Mouse (Mus musculus) gastrocnemius, adult 18-20 months (tissue): Measurements from ENCODE around the gene R3hdm4. TPM values are rescaled to one million over a fixed set of nuclear protein-coding genes. Genes with fewer than 3 reads are reported as not detected.

Experiments
- DNase-seq: peaks from one replicate; pipeline ENCODE4 v3.0.0; 2021; ENCODE audit warnings: low spot score
- microRNA-seq: library from miRNA; unstranded; fragments of <30 nt; microRNA quantifications from one replicate; pipeline ENCODE4 v1.2.0, GENCODE M21; 2021
- total RNA-seq, 2 experiments: library from RNA; stranded (reverse); gene quantifications; 2 replicates each; pipeline ENCODE4 v1.2.3; 2021

Gene R3hdm4
- total RNA-seq, 2 experiments from 2014 or later = 114 to 115 TPM

DNA sequence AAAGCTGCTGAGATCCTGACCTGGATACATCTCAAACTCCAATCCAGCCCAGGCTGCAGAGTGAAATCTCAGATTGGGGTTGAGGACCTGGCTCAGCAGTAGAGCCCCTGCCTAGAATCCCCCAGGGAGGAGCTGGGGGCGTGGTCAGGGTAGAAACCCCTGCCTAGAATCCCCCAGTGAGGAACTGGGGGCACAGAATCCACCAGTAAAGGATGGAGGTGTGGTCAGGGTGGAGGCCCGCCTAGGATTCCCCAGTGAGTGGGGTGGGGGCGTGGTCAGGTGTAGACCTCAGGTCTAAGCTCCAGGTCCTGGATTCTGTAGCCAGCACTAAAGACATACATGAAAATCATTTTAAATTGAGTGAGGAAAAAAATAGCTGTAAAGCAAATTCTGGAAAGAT is 48.1 kb downstream of the R3hdm4 start:
- DNase-seq = no peak

DNA sequence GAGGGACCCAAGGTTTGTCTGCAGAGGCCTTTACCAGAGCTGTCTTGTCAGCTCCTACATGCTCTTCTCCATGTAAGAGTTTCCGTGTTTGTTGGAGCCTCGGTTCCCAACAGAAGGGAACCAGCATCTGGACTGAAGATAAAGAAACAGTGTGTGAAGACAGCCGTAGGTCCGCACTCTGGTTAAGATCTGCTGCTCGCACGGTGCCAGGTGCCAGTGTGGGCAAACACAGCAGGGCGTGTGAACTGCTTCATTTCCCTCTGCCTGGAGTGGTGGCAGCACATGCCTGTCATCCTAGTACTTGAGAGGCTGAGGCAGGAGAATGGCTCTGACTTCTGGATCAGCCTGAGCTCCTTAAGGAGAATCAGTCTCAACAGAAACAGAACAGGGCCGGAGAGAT is 49.2 kb downstream of the R3hdm4 start:
- no peak for DNase-seq

DNA sequence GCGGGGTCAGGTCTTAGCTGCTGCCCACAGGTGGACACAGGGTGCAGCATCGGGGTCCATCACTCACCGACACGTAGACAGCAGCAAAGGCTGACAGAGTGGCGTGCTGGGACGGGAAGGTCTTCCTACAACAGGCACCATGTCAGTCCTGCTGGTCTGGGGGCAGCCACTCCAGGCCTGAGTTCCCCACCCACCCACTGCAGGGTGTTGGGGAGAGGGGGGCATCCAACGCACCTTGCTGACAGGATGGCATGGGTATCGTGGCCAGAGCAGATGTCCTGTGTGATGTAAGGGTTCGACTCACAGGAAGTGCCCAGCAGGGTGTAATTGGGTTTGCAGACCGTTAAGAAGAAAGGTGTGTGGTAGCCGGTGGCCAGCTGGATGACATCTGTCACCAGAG is 54.4 kb downstream of the R3hdm4 start:
- DNase-seq = no peak

DNA sequence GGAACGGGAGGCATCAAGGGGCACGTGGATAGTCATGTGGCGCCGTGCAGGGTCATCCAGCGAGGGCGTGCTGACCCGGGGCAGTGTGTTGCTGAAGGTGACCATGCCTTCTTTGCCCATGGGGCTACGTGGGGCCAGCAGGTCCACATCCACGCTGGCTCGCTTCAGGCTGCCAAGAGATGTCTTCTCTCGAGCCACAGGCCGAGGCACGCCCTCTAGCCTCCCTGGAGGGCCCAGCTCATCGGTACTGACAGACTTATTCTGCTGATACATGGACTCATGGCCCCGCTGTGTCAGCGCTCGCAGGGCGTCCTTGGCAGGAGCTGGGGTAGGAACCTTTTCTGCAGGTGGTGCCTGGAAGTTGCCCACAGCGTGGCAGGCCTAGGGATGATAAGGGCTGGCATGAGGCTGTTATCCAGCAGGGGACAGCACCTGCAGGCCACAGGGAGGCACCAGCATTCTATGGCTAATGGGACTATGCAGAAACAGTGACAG is 55.2 kb downstream of the R3hdm4 start:
- no peak for DNase-seq

DNA sequence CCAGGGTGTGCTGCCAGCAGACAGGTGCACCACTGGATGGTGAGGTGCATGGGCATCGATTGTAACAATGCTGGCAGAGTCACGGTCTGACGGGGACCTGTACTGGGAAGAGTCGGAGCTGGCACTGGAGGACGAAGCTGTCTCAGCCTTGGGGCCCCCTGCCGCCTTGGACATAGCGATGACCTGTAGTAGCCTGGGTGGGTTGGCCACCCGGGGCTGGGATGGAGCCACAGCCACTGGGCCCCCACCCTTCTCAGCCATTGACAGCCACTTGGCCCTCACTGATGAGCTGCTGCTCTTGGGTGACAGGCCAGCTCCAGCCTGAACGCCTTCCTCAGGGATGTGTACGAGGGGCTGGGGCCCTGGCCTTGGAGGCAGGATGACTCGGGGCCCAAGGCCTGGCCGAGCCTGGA is 55.8 kb downstream of the R3hdm4 start:
- no peak for DNase-seq

DNA sequence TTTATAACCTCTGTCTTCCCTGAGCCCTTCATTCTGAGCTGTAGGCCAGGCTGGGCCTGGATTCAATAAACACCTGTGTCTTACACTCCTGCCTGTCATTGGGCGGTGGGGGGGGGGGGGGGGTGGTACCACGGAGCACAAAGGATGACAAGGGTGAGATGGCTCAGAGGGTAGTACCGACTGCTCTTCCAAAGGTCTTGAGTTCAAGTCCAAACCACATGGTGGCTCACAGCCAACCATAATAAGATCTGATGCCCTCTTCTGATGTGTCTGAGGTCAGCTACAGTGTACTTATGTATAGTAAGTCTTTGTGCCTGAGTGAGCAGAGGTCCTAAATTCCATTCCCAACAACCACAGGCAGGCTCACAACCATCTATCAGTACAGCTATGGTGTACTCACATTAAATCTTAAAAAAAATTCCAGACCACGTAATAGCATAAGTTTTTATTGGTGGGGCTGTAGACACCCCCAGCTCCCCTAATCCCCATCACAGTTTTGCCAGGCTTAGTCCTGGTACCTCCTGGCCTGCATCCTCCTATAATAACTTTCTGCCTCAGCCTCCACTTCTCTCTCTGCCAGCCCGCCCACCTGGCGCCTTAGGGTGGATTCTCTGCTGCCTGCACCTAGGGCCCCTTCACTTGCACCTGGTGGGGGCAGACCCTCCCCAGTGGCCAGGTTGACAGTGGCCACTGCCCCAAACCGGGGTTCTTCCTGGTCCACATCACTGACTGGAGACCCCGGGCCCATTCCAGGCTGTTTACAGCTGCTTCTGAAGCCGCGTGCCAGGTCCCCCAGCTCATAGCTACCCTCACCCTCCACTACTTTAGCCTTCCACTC is 56.4 kb downstream of the R3hdm4 start:
- DNase-seq = no peak

DNA sequence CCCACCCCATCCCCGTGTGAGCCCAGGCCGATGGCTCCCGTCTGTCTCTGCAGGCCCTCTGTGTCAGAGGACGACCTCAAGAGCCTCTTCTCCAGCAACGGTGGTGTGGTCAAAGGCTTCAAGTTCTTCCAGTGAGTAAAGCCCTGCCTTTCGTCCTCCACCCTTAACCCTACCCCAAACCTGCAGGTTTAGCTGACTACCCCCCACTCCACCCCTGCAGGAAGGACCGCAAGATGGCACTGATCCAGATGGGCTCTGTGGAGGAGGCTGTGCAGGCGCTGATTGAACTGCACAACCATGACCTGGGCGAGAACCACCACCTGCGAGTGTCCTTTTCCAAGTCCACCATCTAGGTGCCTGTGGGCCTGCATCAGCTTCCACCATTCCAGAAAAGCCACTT is 58.1 kb downstream of the R3hdm4 start:
- DNase-seq = no peak

GRCm38 (mm10) chr10:79862049-79862788 is 58.8 kb downstream of the R3hdm4 start:
- no peak for DNase-seq

DNA sequence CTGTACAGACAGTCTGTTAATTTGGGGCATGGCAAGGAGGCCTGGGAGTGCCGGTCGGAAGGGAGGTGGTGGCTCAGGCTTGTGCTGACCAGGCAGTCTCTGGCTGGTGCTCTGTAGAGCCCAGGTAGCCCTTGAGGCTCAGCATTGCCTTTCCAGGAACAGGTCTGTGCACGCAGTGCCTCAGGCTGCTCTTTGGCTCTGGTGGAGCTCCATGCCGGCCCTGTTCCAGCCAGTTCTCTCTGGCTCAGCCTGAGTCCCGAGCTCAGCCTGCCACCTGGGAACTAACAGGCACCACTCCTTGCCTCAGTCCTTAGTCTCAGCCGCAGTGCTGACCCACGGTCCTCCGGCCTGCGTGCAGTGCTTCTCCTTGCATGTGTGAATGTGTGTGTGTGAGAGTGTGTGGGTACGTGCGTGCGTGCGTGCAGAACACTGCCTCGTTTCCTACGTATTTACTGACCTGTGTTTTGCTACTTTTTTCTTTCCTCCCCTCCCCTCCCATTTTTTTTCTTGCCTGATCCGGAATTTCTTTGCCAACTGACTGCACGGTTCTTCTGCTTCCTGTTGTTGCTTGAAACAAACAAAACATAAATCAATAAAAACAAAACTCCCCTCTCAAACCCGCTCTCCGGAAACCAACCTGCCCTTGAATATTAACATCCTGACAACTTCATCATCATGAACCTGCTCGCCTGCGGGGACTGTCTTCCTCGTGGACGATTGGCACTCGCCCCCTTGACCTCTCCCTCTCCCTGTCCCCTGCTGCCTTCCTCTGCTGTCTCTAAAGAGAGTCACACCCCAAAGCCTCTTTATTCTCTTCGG is 59.6 kb downstream of the R3hdm4 start:
- DNase-seq = no peak

- DNase-seq = no peak
Measured at GRCm38 (mm10) chr10:79860079-79860911, 60.7 kb downstream of the R3hdm4 start.

Small RNA genes within 50 kb of the gene (microRNA-seq; reads per million reads assigned to microRNA genes)
- gene Mir6910 = not detected

Other genes starting within 250 kb of the R3hdm4 start
- gene Cdc34, start 239.0 kb downstream of the R3hdm4 start, total RNA-seq = 100 to 1,000 TPM; 388 to 419 TPM
- 10 to 100 TPM in 1 of 2 experiments, 1 to 10 TPM in 1; 8.3 to 10.1 TPM for gene Gzmm, start 232.2 kb downstream of the R3hdm4 start, total RNA-seq
- 100 to 1,000 TPM; 540 to 773 TPM for gene Bsg, start 216.7 kb downstream of the R3hdm4 start, total RNA-seq
- under 1 TPM; 0.47 to 0.66 TPM for gene Hcn2, start 204.6 kb downstream of the R3hdm4 start, total RNA-seq
- 10 to 100 TPM; 31.9 to 36.7 TPM for gene Polrmt, start 174.6 kb downstream of the R3hdm4 start, total RNA-seq
- not detected for gene Fgf22, start 166.1 kb downstream of the R3hdm4 start, total RNA-seq
- 10 to 100 TPM; 49.5 to 54.5 TPM for gene Rnf126, start 154.3 kb downstream of the R3hdm4 start, total RNA-seq
- 1 to 10 TPM; 1.2 to 1.9 TPM for gene Fstl3, start 143.9 kb downstream of the R3hdm4 start, total RNA-seq
- not detected for gene Prss57, start 130.2 kb downstream of the R3hdm4 start, total RNA-seq
- 10 to 100 TPM; 11.1 to 22.9 TPM for gene Palm, start 127.6 kb downstream of the R3hdm4 start, total RNA-seq
- gene Misp, start 100.2 kb downstream of the R3hdm4 start, total RNA-seq = under 1 TPM in 1 of 2 experiments, not detected in 1; 0.40 TPM
- 10 to 100 TPM; 12.7 to 22.7 TPM for gene Ptbp1, start 66.8 kb downstream of the R3hdm4 start, total RNA-seq
- gene Prtn3, start 46.7 kb downstream of the R3hdm4 start, total RNA-seq = not detected
- gene Plppr3, start 46.6 kb downstream of the R3hdm4 start, total RNA-seq = under 1 TPM; 0.11 to 0.17 TPM
- gene Elane, start 35.0 kb downstream of the R3hdm4 start, total RNA-seq = not detected
- 100 to 1,000 TPM in 1 of 2 experiments, 10 to 100 TPM in 1; 46.0 to 111 TPM for gene Cfd, start 30.4 kb downstream of the R3hdm4 start, total RNA-seq
- 10 to 100 TPM; 31.2 to 32.8 TPM for gene Med16, start 12.3 kb downstream of the R3hdm4 start, total RNA-seq
- not detected for gene Gm26602, start 10.4 kb downstream of the R3hdm4 start, total RNA-seq
- gene Kiss1r, start 4.2 kb downstream of the R3hdm4 start, total RNA-seq = under 1 TPM; 0.21 TPM
- gene Arid3a, start 5.8 kb upstream of the R3hdm4 start, total RNA-seq = 1 to 10 TPM; 1.5 to 1.7 TPM
- gene Wdr18, start 38.9 kb upstream of the R3hdm4 start, total RNA-seq = 10 to 100 TPM; 21.0 to 22.9 TPM
- gene Grin3b, start 49.5 kb upstream of the R3hdm4 start, total RNA-seq = under 1 TPM; 0.32 to 0.59 TPM
- 10 to 100 TPM; 68.7 to 84.2 TPM for gene Tmem259, start 63.1 kb upstream of the R3hdm4 start, total RNA-seq
- 10 to 100 TPM in 1 of 2 experiments, 1 to 10 TPM in 1; 5.2 to 10.5 TPM for gene Cnn2, start 67.4 kb upstream of the R3hdm4 start, total RNA-seq
- 1 to 10 TPM; 6.6 to 7.6 TPM for gene Abca7, start 75.3 kb upstream of the R3hdm4 start, total RNA-seq
- 1 to 10 TPM in 1 of 2 experiments, under 1 TPM in 1; 0.75 to 1.3 TPM for gene Arhgap45, start 95.4 kb upstream of the R3hdm4 start, total RNA-seq
- gene Polr2e, start 118.6 kb upstream of the R3hdm4 start, total RNA-seq = 10 to 100 TPM; 44.3 to 46.2 TPM
- 100 to 1,000 TPM; 631 to 739 TPM for gene Gpx4, start 126.0 kb upstream of the R3hdm4 start, total RNA-seq
- gene Sbno2, start 184.4 kb upstream of the R3hdm4 start, total RNA-seq = 1 to 10 TPM; 5.4 to 5.9 TPM
- gene Stk11, start 194.6 kb upstream of the R3hdm4 start, total RNA-seq = 100 to 1,000 TPM; 145 to 148 TPM
- 100 to 1,000 TPM; 573 to 611 TPM for gene Atp5d, start 217.4 kb upstream of the R3hdm4 start, total RNA-seq
- gene Cbarp, start 219.6 kb upstream of the R3hdm4 start, total RNA-seq = 1 to 10 TPM; 1.6 to 1.9 TPM
- gene Midn, start 227.1 kb upstream of the R3hdm4 start, total RNA-seq = 10 to 100 TPM; 40.6 to 47.9 TPM
- 10 to 100 TPM; 28.9 to 37.5 TPM for gene Cirbp, start 244.8 kb upstream of the R3hdm4 start, total RNA-seq